Mouse (Mus musculus) activated CD4-positive, CD25-positive, alpha-beta regulatory T cell, adult 4 months (primary cell): ENCODE measurements around the gene Vmn2r7. TPM values are rescaled to one million over a fixed set of nuclear protein-coding genes. Genes with fewer than 3 reads are reported as not detected.
A peak's percentile ranks its signal among the peaks of the same experiment; 100 is the strongest.
"Not testable (repeated sequence)": the region's sequence is repeated elsewhere in the genome, so short reads cannot be mapped to it uniquely, and the experiment has no call there.

Experiments used
- ATAC-seq: one replicate; pipeline ENCODE4 v1.8.0; 2017
- polyA plus RNA-seq, 2 experiments: library from polyadenylated mRNA; unstranded; fragments of 100-300 nt; shearing (Covaris generic); gene quantifications; one replicate each; pipeline ENCODE4 v1.2.1; 2017

Vmn2r7 gene
- polyA plus RNA-seq = not detected

DNA sequence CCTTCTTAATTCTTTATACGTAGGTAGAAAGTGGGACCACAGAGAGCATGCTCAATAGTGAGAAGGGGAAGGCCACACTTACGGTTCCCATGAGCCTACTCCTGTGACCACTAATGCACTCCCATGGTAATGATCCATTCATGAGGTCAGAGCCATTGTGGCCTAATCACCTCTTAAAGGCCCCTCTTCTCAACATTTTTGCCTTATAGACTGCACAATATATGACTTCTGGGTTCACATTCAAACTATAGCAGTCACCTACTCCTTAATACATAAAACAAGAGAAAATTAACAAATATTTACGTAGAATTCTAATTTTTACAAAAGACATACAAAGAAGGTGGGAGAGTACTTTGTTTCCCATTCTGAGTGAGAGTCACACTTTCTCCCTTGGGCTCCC lies at the start of gene Vmn2r7:
Vmn2r7 (minus strand) TSS at position 101 of the 400 bp plus-strand sequence.
- not testable (repeated sequence) for ATAC-seq

DNA sequence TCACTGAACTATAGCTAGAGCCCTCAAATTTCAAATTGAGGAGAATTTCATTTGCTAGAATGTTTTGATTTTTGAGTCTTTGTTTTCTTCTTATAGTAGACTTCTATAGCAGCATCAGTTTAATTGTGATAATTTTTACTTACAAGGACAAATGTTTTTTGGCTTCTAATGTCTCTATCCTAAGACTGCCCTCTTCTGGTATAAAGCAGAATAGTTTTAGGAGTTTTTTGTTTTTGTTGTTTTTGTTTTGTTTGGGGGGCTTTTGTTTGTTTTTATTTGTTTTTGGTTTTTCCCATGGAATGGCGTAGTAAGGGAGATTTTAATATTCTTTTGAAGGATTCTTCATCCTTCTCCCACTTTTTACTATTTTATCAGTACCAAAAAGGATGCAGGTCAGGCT lies 45.2 kb upstream of the Vmn2r7 start:
- ATAC-seq = no peak

DNA sequence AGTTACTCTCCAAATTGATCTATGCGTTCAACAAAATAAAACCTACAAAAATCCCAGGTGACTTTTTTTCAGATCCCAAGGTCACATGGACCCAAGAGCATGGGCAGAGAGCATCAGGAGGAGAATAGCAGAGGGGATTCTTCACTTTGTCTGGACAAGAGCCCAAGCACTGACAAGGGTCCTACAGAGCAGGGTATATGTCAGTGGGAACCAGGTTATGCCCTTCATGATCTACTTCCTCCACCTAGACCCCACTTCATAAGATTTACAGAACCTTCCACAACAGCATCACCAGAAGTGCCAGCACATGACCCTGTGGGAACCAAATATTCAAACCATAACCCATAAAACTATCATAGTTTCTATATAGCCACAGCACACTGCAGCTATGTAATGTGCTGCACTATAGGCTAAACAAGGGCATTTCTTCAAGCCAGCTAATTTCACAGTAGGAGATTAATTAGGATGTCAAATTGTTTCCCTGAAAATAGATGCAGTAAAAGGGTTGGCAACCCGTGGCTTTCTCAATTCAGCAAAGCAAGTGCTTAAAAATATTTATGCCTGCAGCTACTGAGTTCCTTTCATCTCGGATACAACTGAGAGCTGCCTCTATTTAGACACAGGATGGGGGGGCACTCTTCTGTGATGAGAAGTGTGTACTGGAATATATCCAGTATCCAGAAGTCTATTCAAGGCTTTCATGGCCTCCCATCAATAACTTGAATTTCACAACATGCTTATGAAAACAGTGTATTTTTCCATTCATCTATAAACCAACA lies 33.8 kb upstream of the Vmn2r7 start:
- ATAC-seq = no peak

DNA sequence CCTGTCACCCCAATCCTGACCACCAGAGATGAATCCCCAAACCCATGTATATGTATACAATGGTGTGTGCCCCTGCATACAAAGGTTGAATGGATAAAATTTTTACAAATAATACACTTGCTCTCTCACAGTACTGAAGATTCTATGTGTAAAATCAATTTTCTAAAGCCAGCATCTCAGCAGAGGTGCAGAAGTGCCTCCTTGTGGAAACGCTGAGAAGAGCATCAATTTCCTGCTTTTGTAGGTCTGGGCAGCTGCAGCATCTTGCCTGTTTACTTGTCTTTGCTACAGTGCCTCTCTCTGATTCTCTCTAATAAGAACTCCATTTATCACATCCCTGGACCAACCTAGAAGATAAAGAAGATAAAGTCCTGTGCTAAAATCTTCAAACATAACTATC lies 32.1 kb upstream of the Vmn2r7 start:
- no peak for ATAC-seq

DNA sequence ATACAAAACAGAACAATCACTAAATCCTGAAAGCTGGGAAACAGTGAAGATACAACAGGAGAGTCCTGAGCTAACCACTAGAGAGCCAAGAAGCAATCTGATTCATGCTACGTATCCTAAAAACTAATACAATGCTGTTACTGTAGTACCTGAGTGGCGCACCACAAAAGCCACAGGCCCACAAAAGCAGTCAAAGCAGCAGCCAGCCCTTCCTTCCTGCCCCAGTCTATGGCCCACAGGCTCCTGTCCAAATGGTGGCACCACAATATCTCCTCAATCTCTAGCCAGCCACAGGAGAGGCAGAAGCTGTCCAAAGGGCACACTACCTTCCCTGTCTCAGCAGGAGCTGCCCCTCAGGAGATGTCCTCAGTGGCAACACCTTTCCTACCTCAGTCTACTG lies 1.7 kb downstream of the Vmn2r7 start:
- no peak for ATAC-seq

DNA sequence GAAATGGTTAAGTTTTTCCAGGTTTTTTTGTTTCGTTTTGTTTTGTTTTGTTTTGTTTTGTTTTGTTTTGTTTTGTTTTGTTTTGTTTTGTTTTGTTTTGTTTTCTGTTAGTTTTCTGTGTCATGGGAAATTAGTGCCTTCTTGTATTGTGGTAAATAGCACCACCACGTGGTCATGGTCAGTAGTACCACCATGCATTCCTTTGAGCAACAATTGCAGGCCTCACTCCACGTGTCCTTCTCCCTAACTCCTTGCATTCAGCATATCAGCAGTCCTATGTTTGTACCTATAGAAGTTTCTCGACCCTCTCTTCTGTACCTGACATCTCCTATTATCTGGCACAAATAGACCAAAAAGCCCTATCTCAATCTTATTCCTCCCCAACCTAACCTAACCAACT lies 2.3 kb downstream of the Vmn2r7 start:
- no peak for ATAC-seq

DNA sequence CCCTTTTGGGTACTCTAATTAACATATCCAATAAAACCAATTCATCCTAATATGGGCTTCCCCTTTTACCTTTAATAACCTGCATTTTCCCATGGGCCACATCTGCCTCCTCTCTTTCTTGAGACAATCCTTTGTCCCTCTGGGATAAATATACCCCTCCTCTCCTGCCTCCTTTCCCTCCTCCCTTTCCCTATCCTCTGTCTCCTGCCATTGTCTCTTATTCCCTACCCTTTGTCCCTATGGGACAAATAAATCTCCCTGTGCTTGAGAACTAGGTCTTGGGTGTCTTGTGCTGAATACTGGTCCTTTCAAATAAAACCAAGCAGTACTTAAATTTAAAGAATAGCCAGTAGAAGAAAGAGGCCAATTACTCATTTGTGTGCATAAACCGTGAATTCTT lies 13.4 kb downstream of the Vmn2r7 start:
- ATAC-seq = no peak

DNA sequence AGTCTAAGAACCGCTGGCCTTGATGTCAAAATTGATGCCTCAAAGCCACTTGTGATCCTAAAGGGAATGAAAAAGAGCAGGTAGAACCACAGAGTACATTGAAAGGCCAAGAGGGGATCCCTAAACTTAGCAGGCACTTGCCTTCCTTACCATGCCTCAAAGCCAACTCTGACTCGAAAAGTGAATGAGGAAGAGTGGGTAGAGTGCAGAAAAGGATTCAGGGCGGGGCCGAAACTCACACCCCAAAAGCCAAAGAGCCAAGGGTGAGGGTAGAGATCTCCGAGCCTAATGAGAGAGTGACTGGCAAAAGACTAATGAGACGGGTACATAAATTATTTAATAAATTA lies 53.3 kb downstream of the Vmn2r7 start:
- ATAC-seq = no peak

DNA sequence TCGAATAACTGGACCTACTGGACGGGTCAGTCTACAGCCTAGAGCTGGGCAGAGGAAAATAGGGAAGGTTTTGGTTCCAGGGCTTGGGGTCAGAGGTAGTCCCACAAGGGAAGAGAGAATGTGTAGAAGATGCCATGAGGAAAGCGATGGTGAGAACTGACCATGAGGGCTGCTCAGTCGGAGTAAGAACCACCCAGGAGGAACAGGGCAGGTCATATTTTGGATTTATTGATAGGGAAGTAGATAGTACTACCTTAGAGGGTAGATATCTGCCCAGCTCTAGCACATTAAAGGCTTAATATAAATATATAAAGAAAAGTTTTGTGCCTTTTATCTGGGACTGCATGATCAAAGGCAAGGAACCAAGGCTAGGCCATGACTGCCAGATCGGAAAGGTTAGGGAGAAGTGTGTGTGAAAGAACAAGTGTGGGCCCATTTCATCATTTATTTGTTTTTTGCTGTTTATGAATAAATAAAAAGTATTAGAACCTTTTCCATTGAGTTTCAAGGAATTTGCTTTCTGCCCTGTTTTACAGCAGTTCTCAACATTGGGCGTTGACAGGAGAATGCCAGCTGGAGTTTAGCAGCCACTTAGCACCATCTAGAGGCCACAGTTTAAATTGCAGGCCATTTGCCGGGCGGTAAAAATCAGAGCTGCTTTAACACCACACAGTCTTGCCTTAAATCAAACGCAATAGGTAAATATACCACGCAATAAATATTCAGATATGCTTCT lies 53.9 kb downstream of the Vmn2r7 start:
- ATAC-seq = peak; percentile 52

DNA sequence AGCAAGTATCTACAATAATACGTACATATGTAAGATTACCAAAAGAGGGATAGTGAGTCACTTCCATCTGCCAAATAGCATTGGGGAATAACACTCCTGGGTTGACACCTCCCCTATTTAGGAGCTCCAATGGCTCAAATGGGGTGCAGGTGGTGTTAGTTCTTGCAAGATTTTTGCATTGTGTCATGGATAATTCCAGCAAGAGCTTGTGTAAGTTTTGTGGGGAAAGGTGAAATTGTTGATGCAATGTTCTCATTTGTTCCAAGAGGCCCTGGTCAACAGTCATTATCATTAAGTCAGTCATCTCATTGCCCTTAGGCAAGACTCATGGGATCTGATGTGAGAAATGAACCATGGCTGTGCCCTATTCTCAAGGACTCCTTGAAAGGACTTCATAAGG lies 61.7 kb downstream of the Vmn2r7 start:
- no peak for ATAC-seq

DNA sequence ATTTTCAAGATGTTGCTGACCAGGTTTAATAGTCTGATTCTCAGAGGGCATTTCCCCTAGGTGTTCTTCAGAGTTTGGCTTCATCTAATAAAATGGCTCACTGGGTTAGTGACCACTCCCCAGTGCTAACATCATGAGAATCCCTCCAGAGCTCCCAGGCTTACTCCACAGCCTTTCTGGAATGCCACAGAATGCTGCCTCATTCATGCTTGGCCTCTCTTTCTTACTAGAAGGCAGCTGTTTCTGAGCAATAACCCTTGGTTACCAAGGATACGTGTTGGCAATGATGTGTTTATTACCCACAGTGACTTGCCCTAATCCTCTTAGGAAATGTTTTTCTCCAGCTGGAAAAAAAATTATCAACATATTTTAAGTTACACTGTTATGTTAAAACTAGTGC lies 72.4 kb downstream of the Vmn2r7 start:
- no peak for ATAC-seq

DNA sequence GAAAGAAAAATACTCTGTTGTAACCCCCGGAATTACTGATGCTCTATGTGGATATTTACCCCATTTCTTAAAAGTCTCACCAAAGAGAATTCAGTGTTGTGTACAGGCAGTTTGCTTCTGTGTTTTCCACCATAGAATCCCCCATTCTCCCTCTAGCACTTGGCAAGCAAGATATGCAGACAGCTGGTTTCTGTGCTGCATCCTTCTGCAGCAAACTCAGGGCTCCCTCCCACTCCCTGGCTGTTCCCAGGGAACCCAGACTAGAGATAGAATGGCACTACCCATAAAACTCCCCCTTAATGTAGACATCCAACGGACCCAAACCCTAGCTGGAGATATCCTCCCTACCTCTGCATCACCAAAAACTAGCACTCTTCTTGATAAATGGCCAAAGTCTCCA lies 88.4 kb downstream of the Vmn2r7 start:
- ATAC-seq = no peak

DNA sequence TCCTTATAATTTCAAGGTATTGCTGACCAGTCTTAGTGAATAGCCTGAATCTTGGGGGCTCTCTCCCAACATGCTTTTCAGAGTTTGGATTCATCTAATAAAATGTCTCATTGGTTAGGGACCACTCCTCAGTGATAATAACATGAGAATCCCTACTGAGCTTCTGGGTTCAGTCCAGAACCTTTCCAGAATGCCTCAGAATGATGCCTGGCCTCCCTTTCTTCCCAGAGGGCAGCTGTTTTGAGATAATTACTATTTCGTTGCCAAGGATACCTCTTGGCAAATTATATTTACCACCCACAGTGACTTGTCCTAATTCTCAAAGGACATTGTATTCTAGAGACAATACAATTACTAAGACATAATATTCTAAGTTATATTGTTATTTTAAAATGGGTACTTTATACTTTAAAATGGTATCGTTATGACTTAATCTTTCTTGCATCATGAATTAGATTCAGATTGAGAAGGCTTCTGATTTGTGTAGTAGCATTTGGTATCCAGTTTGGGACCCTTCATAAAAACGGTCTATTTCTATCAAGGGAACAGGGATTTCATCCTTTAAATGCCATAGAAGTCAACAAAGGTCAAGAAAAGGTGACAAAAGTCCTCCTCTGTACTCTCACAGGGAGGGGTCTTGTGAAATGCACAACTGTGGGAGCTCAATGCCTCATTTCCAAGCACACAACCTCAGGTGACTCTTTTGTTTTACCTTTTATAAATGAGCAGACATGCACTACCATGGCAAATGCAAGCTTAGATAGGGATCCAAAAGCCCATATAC lies 117.2 kb downstream of the Vmn2r7 start:
- ATAC-seq = not testable (repeated sequence)

DNA sequence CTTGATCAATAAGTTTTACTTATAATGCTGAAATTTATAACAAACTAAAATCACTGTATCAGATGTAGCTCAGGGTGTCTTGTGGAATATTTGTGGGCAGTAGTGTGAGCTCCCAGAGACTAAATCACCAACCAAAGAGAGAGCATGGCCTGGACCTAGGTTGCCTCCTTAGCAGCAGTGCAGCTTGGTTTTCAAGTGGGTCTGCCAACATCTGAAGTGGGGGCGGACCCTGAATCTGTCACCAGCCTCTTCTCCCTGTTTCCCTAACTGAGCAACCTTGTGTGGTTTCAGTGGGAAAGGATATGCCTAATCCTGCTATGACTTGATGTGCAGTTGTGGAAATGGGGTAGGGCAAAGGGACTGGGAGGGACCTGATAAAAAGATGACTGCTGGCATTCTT lies 118.8 kb downstream of the Vmn2r7 start:
- not testable (repeated sequence) for ATAC-seq

DNA sequence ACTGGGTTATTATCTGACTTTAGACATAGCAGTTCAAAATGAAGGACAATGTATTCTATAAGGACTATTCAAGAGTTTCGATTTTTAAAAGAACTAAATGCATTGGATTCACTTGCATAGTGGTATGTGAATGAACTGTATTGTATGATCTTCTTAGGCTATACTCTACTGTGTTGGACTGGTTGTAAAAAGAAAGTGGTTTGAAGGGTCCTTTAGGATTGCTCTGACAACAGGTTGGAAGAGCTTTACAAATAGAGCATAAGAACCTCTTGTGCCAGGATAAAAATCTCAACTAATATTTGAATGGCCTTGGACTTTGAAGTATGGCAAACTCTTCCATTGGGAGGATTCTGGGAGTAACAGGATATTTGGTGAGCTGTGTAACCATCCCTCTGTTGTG lies 168.5 kb downstream of the Vmn2r7 start:
- ATAC-seq = not testable (repeated sequence)
